Mouse (Mus musculus): Measurements from ENCODE around the gene Ap2b1.

Ap2b1 gene

GRCm38 (mm10) chr11:83447612-83448011 is 148.8 kb downstream of the Ap2b1 start:
- no peak for DNase-seq

DNA sequence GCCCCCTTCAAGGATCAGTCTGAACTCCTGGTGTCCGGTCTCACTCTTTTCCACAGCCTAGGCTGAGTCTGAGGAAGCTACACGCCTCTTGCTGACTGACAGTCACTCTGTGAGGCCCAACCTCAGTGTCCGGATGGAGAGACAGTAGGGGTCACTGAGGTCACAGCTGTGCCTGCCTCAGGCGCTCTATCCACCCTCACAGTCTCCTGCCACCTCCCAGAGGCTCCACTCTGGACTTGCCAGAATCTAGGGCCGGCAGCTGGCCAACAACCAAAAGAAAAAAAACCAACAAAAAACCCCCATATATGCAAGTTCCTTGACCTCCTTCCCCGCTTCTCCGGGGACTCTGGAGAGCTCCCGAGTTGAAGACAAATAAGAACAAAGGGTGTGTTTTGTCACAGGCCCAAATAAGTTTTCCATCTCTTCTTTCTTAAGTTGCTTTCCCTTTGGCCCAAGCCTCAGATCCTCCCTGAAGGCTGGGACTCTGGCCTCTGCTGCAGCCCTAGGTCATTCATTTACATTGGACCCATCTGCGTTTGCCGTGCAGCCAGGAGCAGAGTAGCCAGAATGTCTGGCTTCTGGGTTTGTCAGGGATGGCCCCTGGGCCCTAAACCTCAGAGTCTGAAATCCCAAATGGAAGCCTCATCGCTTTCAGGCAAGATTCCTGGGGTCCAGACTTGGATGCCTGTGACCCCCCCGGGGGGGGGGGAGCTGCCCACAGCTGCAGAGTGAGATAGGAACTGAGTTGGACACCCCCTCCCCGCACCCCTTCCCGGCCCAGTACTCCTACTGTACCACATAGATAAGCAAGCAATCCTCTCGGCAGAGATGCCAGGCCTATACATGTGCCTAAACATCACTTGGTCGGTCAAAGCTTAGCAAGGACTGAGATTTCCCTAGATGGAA is 149.4 kb downstream of the Ap2b1 start:
- DNase-seq, result no peak

DNA sequence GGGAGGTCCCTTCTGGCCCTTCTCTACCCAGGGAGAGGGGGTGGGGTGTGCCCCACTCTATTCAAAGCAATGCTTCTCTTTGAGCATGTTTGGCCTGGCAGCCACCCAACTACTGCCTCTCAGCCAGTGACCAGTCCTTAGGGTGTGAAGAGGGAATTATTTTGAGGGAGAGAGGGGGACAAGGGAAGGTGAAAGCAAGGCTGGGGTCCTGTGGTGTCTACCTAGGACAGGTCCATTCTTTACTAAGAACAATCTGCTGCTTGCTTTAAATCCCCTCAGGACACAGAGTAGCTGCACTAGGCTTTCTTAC is 150.1 kb downstream of the Ap2b1 start:
- no peak for DNase-seq

GRCm38 (mm10) chr11:83449298-83449697 is 150.5 kb downstream of the Ap2b1 start:
- DNase-seq, result no peak

DNA sequence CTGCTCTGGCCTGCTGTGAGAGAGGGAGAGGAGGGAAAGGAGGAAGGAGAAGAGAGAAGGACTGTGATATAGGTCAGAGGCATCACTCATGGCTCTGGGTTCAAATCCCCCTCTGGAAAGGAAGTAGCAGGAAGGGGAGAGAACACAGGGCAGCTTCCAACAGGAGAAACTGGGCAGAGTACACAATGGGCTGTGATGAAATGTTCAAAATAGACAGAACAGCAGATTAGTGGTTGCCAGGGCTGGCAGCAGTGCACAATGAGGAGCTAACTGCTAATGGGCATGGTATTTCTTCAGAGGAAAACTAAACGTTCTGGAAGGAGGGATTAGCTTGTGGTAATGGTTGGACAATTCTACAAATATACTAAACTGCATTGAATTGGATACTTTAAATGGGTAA is 151.7 kb downstream of the Ap2b1 start:
- DNase-seq, result no peak

DNA sequence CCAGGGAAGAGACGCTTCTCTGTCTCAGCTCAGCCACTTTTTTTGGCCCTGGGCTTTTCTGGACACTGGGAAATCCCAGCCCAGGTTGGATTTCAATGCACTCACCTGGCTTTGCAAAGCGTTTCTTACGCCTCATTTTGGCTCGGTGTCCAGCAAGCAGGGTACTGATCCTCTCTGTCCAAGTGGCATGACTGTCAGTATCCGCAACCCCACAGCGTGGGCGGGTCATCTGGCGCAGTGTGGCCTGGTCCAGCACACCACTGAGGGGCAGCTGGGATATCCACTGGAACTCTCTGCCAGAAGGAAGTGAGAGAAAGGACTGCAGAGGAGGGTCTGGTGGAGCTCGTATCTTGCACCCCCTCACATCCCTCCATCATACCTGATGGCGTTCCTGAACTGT is 152.5 kb downstream of the Ap2b1 start:
- DNase-seq, result no peak

DNA sequence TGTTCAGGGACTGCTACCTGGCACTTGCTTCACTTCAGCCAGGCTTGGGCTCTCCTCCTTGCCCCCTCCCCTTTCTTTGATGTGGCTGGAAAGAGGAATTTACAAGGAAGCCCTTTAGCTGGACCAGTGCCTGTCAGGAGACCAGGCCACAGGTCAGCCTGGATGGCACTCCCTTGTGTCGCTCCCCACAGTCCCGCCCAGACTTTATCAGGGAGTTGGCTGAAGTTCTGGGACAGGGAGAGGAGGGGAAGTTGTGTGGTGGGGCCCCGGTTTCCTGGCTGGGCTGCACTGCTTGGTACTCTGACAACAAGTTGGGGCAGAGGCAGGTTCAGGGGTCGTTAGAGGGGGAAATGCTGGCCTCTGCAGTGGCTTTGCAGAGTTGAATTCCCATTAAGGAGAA is 155.7 kb downstream of the Ap2b1 start:
- no peak for DNase-seq

All from right cerebral cortex, adult 18-20 months (tissue).